Mouse (Mus musculus): ENCODE data around the gene Inhbe. TPM values are rescaled to one million over a fixed set of nuclear protein-coding genes. Genes with fewer than 3 reads are reported as not detected.

Inhbe gene
- total RNA-seq, 2 experiments from 2014 or later: not detected

GRCm38 (mm10) chr10:127346173-127346572, 8.0 kb downstream of the Inhbe start:
- no peak for DNase-seq (ENCODE audit: low spot score in 2 of 2)

DNA sequence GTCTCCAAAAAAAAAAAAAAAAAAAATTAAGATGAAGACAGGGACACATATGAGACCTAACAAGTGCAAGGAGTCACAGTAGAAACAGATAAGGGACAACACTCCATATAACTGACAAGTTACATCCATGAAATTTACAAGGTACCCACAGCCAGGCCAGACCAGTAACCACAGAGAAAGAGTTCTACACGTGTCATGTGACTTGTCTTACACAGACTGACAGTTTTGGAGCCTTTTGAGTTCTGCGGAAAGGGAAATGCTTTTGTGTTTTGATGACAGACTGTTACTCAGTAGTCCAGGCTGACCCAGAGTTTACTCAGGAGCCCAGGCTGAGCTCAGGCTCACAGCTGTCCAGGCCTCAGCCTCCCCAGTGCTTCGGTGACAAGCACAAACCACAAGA, 11.2 kb downstream of the Inhbe start:
- no peak for DNase-seq (ENCODE audit: low spot score in 2 of 2)

- DNase-seq (ENCODE audit: low spot score in 2 of 2): peak; percentile 50 to 70
Observed at GRCm38 (mm10) chr10:127341891-127342639, 12.1 kb downstream of the Inhbe start, which contains the start of gene Gli1. TSS of gene Gli1 (minus strand) at chr10:127341974.

DNA sequence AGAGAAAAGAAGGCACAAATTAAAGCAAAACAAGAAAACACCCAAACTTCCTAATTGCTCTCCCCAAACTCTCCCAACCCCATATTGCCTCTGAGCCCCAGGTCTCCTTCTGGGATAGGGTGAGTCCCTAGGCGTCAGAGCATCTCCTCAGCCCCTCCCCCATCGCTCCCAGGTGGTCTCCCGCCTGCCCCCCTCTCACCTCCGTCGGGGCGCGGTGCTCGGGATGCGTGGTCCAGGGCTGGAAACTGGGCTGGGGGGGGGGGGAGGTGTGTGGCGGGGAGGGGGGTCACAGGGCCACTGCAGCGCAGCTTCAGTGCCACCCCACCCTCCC, 12.9 kb downstream of the Inhbe start:
- DNase-seq (ENCODE audit: low spot score in 2 of 2): no peak

GRCm38 (mm10) chr10:127340577-127341359, 13.4 kb downstream of the Inhbe start:
- DNase-seq (ENCODE audit: low spot score in 2 of 2): no peak

GRCm38 (mm10) chr10:127339683-127340576, 14.3 kb downstream of the Inhbe start:
- no peak for DNase-seq (ENCODE audit: low spot score in 2 of 2)

- DNase-seq (ENCODE audit: low spot score in 2 of 2): peak; percentile 78 to 95
Observed at GRCm38 (mm10) chr10:127338930-127339682, 15.1 kb downstream of the Inhbe start.

GRCm38 (mm10) chr10:127337536-127338099, 16.6 kb downstream of the Inhbe start:
- no peak for DNase-seq (ENCODE audit: low spot score in 2 of 2)

DNA sequence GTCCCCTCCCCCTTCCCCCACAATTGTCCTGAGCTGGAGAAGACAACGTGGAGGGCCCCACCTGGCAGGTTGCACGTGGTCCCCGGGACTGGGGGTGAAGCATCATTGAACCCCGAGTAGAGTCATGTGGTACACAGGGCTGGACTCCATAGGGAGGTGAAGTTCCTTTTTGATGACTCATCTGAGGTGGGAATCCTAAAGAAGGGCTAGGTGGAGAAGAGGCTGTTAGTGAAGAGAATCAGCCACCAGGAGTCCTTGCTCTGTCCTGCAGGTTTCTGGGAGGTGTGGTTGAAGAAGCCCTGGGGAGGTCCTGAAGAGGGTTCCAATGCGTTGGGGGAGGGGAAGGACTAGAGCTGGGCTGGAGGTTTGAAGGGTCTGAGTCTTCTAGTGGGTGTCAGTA, 17.3 kb downstream of the Inhbe start:
- no peak for DNase-seq (ENCODE audit: low spot score in 2 of 2)

DNA sequence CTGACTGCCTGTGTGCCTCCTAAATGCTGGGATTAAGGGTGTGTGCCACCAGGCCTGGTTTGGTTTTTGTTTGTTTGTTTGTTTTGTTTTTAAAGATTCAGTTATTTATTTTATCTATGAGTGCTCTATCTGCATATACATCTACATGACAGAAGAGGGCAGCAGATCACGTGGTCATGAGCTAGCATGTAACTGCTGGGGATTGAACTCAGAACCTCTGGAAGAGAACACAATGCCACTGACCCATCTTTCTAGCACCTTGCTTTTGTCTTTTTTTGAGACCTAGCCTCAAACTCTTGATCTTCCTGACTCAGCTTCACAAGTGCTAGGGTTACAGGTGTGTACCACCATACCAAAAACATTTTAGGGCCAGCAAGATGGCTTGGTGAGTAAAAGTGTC, 18.9 kb downstream of the Inhbe start:
- no peak for DNase-seq (ENCODE audit: low spot score in 2 of 2)

GRCm38 (mm10) chr10:127333152-127333551, 21.1 kb downstream of the Inhbe start:
- DNase-seq (ENCODE audit: low spot score in 2 of 2): no peak

- DNase-seq (ENCODE audit: low spot score in 2 of 2): no peak
Observed at GRCm38 (mm10) chr10:127332211-127332874, 21.9 kb downstream of the Inhbe start.

- DNase-seq (ENCODE audit: low spot score in 2 of 2): no peak
Observed at GRCm38 (mm10) chr10:127330212-127330611, 24.0 kb downstream of the Inhbe start.

DNA sequence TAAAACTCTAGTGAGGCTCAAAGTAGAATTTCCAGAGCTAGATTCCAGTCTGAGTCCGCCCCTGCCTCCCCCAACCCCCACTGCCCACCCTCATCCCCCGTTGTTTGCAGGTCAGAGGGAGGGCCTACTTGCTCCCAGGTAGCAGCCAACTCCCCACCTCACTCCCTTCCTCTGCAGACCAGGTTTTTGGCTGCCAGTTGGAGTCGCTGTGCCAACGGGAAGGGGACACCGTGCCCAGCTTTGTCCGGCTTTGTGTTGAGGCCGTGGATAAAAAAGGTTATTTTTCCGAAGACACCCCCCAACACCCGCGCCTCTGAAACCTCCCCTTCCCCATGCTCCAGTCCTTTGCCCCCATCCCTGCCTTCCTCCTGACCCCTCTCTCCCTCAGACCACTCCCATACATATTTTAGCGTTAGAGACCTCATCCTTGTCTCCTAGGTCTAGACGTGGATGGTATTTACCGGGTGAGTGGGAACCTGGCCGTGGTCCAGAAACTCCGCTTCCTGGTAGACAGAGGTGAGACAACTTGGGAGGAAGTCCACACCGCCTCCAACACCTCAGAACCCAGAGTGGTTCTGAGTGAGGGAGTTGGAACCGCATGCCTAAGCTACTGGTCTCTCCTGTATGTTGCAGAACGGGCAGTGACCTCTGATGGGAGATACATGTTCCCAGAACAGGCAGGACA, 26.6 kb downstream of the Inhbe start:
- no peak for DNase-seq (ENCODE audit: low spot score in 2 of 2)

DNA sequence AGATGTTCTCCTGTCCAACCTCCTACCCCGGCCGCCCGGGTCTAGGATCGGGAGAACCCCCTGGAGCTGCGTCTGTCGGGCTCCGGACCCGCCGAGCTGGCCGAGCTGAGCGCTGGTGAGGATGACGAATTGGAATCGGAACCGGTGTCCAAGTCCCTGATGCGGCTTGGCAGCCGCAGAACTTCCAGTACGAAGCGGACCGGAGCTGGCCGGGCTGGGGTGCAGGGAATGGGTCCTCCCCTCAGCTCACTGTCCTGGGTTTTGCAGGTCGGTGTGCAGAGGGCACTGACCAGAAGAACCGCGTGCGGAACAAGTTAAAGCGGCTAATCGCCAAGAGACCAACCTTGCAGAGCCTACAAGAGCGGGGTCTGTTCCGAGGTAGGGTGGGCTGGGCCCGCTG, 27.4 kb downstream of the Inhbe start:
- no peak for DNase-seq (ENCODE audit: low spot score in 2 of 2)

- DNase-seq (ENCODE audit: low spot score in 2 of 2): no peak
Observed at GRCm38 (mm10) chr10:127326017-127326801, 28.0 kb downstream of the Inhbe start.

- no peak for DNase-seq (ENCODE audit: low spot score in 2 of 2)
Observed at GRCm38 (mm10) chr10:127325454-127326016, 28.7 kb downstream of the Inhbe start.

DNA sequence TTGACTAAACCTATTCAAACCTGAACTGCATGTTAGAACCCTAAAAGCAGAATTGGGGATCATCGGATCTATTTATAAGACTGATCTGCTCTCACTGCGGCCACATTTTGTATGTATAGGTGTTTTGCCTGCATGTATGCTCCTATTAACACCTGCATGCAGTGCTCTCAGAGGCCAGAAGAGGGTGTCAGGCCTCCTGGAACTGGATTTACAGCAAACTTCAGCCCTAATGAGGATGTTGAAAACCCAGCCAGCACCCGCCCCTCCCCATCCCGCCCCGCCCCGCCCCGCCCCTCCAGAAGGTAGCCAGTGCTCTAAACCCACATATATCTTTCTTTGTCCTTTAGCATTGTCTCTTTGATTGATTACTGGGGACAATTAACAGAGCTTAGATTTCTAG, 29.7 kb downstream of the Inhbe start:
- DNase-seq (ENCODE audit: low spot score in 2 of 2): no peak
